Mouse (Mus musculus): Measurements from ENCODE around the gene Slc39a7.

GRCm38 (mm10) chr17:34003426-34003825 is 28.1 kb downstream of the Slc39a7 start:
- TF ChIP-seq POLR2A (IDR thresholded peaks at IDR 0.05; ENCODE audit: extremely low read depth, insufficient read depth, low read length) (no peak), CTCF (IDR thresholded peaks at IDR 0.05; ENCODE audit: low read depth, low read length) (peak; percentile 65)
